ENCODE assay signal across 8 mouse cellular contexts in genomic region chr7:110259966-110260711, GRCm38 (mm10). TPM values are rescaled to one million over a fixed set of nuclear protein-coding genes. Genes with fewer than 3 reads are reported as not detected.
DNase-seq lines count a peak whose midpoint lies in the region; ATAC-seq and TF ChIP-seq lines count a peak whose summit lies in the region.

No protein-coding gene starts in this region.

- TF ChIP-seq POLR2A in cerebellum, adult 2 months (IDR thresholded peaks at IDR 0.05; ENCODE audit: borderline replicate concordance, insufficient read depth, low read length): no peak
- no peak for TF ChIP-seq POLR2A in spleen, adult 2 months (IDR thresholded peaks at IDR 0.05; ENCODE audit: low read depth, low read length)

- ATAC-seq in intestine, embryonic 14.5 days (replicated peaks; ENCODE audit: low FRiP score, low TSS enrichment, low read depth): no peak
- ATAC-seq in lung, postnatal 0 days: peak; percentile 81

- H3K27ac ChIP-seq in cerebellum, adult 2 months (ENCODE audit: insufficient read depth, low read length): peak overlapping the region; percentile 21; the same call in 1 of the 2 replicates
- peak overlapping the region; percentile 6 for H3K27ac ChIP-seq in spleen, adult 2 months (ENCODE audit: insufficient read depth, low read length)
- H3K27ac ChIP-seq in intestine, embryonic 14.5 days (ENCODE audit: low read depth): peak overlapping the region; percentile 54; the same call in 1 of the 2 replicates
- H3K27ac ChIP-seq in lung, postnatal 0 days (ENCODE audit: low read length): peak overlapping the region; percentile 84

- no peaks in the 10 kb centered on the region for H3K27me3 ChIP-seq in cerebellum, adult 2 months (ENCODE audit: control insufficient read depth, insufficient read depth, low read length)
- no peaks in the 10 kb centered on the region for H3K27me3 ChIP-seq in spleen, adult 2 months (ENCODE audit: control insufficient read depth, insufficient read depth, low read length)
- no peaks in the 10 kb centered on the region for H3K27me3 ChIP-seq in intestine, embryonic 14.5 days (replicated peaks; ENCODE audit: control insufficient read depth, insufficient read depth, low read length)
- H3K27me3 ChIP-seq in lung, postnatal 0 days (replicated peaks; ENCODE audit: insufficient read depth, low read length): no peaks in the 10 kb centered on the region

- no peak overlapping the region for H3K4me2 ChIP-seq in intestine, embryonic 14.5 days (ENCODE audit: low read length)
- no peak overlapping the region for H3K4me2 ChIP-seq in lung, postnatal 0 days (replicated peaks; ENCODE audit: low read depth, low read length)

- TF ChIP-seq EP300 in lung, postnatal 0 days (IDR thresholded peaks at IDR 0.05): peak; percentile 90

- no peak overlapping the region for H3K9ac ChIP-seq in intestine, embryonic 14.5 days (ENCODE audit: low read length)
- H3K9ac ChIP-seq in lung, postnatal 0 days (replicated peaks; ENCODE audit: low read depth): no peak overlapping the region

- 65% methylated on average over 4 of the region's 4 CpGs for WGBS in cerebellum, adult 2 months
- 40% methylated on average over 4 of the region's 4 CpGs for WGBS in spleen, adult 2 months
- 71% methylated on average over 4 of the region's 4 CpGs for WGBS in intestine, embryonic 14.5 days
- 33% methylated on average over 4 of the region's 4 CpGs for WGBS in lung, postnatal 0 days

- H3K4me1 ChIP-seq in cerebellum, adult 2 months (ENCODE audit: control insufficient read depth, insufficient read depth, low read length): no peaks in the 10 kb centered on the region
- peaks cover 21% of the 10 kb centered on the region for H3K4me1 ChIP-seq in spleen, adult 2 months (ENCODE audit: control insufficient read depth, insufficient read depth, insufficient read length)
- H3K4me1 ChIP-seq in intestine, embryonic 14.5 days (replicated peaks; ENCODE audit: control insufficient read depth, insufficient read depth, low read length): peaks cover 13% of the 10 kb centered on the region; the same call in 1 of the 2 replicates
- H3K4me1 ChIP-seq in lung, postnatal 0 days (ENCODE audit: insufficient read depth, low read depth, low read length): peaks cover 38% of the 10 kb centered on the region

- H3K36me3 ChIP-seq in spleen, adult 2 months (ENCODE audit: control insufficient read depth, insufficient read depth, low read length): peaks cover 20% of the 10 kb centered on the region
- 0 out of 2 replicates have a peak, but pooled peaks cover 6% of the 10 kb centered on the region for H3K36me3 ChIP-seq in intestine, embryonic 14.5 days (ENCODE audit: control insufficient read depth, insufficient read depth, low read length)
- no peaks in the 10 kb centered on the region for H3K36me3 ChIP-seq in lung, postnatal 0 days (ENCODE audit: insufficient read depth, low read length)

- TF ChIP-seq CTCF in cerebellum, adult 2 months (IDR thresholded peaks at IDR 0.05; ENCODE audit: borderline replicate concordance, insufficient read depth, low read depth, low read length): no peak
- TF ChIP-seq CTCF in spleen, adult 2 months (IDR thresholded peaks at IDR 0.05; ENCODE audit: extremely low read depth, insufficient read depth, insufficient read length, insufficient replicate concordance): no peak
- TF ChIP-seq CTCF in lung, postnatal 0 days (IDR thresholded peaks at IDR 0.05): no peak

- DNase-seq in cerebellum, adult 2 months: no peak
- DNase-seq in cerebellum, postnatal 36 days: no peak
- DNase-seq in spleen, adult 2 months (ENCODE audit: low read depth in 1 of 2, low spot score in 2 of 2): no peak
- DNase-seq in spleen, adult 18-20 months: no peak
- no peak for DNase-seq in intestine, embryonic 14.5 days (ENCODE audit: low spot score)
- DNase-seq in lung, postnatal 0 days (ENCODE audit: low spot score): peak; percentile 94
- DNase-seq in cerebellum, adult 9-10 months: no peak
- DNase-seq in c-Kit-positive CD71-positive TER-119-positive erythroid progenitor cells, embryonic 14.5 days (ENCODE audit: low spot score): no peak

- no peak overlapping the region for H3K4me3 ChIP-seq in cerebellum, adult 2 months (replicated peaks; ENCODE audit: insufficient read depth, low read depth, low read length)
- H3K4me3 ChIP-seq in spleen, adult 2 months (ENCODE audit: extremely low read depth, insufficient read depth, insufficient read length): no peak overlapping the region
- no peak overlapping the region for H3K4me3 ChIP-seq in intestine, embryonic 14.5 days (ENCODE audit: low read depth, low read length)
- H3K4me3 ChIP-seq in lung, postnatal 0 days (ENCODE audit: low read depth, low read length): no peak overlapping the region

- H3K9me3 ChIP-seq in intestine, embryonic 14.5 days (ENCODE audit: control insufficient read depth, low read length): no peaks in the 10 kb centered on the region
- no peaks in the 10 kb centered on the region for H3K9me3 ChIP-seq in lung, postnatal 0 days (ENCODE audit: low read length)

RNA-seq across cellular contexts. Expression of gene Swap70, which starts 38.6 kb away (rescaled TPM):
- polyA plus RNA-seq in cerebellum, adult 2 months (2012; rRNA removed): 5.2 and 5.4 TPM in 2 replicates
- 69.7 and 79.4 TPM in 2 replicates for polyA plus RNA-seq in spleen, adult 2 months (2012; rRNA removed)
- 32.5 and 36.0 TPM in 2 replicates for polyA plus RNA-seq in intestine, embryonic 14.5 days (2014; fragmentation: Nextera tagmentation; extraction: Ambion mirVana)
- 38.4 and 38.9 TPM in 2 replicates for polyA plus RNA-seq in lung, postnatal 0 days (2015; fragmentation: Nextera tagmentation; extraction: Ambion mirVana)

Comparison
In these comparisons a context has a peak if more than half of its experiments do, and no peak if none do; other contexts are left out.
1. H3K27ac ChIP-seq: peak in every context shown above with its lines; median percentile 84 in lung, postnatal 0 days; 54 in intestine, embryonic 14.5 days; 21 in cerebellum, adult 2 months; 6 in spleen, adult 2 months.